Mouse (Mus musculus) ES-E14 (cell line): Measurements from ENCODE around the gene Lrrc28.

Source experiments
- CHD2 ChIP-seq: IDR thresholded peaks from 2 replicates; pipeline ENCODE4 v1.6.1; 2014; ENCODE audit warnings: mild to moderate bottlenecking, low read depth, low read length, inconsistent platforms
- HCFC1 ChIP-seq: IDR thresholded peaks from 2 replicates; pipeline ENCODE4 v1.6.1; 2012; ENCODE audit warnings: low read length, inconsistent platforms, borderline replicate concordance; ENCODE audit not compliant: insufficient read depth
- MAFK ChIP-seq: IDR thresholded peaks from 2 replicates; pipeline ENCODE4 v1.6.1; 2014; ENCODE audit warnings: mild to moderate bottlenecking, low read depth, low read length, inconsistent platforms; ENCODE audit not compliant: insufficient read depth
- ZC3H11A ChIP-seq: IDR thresholded peaks from 2 replicates; pipeline ENCODE4 v1.6.1; 2012; ENCODE audit warnings: low read depth, mild to moderate bottlenecking, inconsistent platforms, low read length, borderline replicate concordance
- ZNF384 ChIP-seq: IDR thresholded peaks from 2 replicates; pipeline ENCODE4 v1.6.1; 2012; ENCODE audit warnings: low read depth, low read length, inconsistent platforms

GRCm38 (mm10) chr7:67645681-67646014, 580 bp upstream of the Lrrc28 start:
- TF ChIP-seq MAFK: no peak
- no peak for TF ChIP-seq ZC3H11A
- no peak for TF ChIP-seq HCFC1
- no peak for TF ChIP-seq ZNF384
- TF ChIP-seq CHD2: no peak
